Mouse (Mus musculus) adrenal gland, postnatal 36 days (tissue): ENCODE results near the gene Rspo1. TPM values are rescaled to one million over a fixed set of nuclear protein-coding genes. Genes with fewer than 3 reads are reported as not detected.

Source experiments
- DNase-seq, 2 experiments: peaks; one replicate each; pipeline ENCODE4 v3.0.0; 2021; ENCODE audit warnings: mixed read lengths in 1 of 2
- total RNA-seq, 2 experiments: library from RNA; stranded (reverse); gene quantifications; 2 replicates each; pipeline ENCODE4 v1.2.3; 2021

Gene Rspo1
- total RNA-seq, 2 experiments from 2014 or later = 4.0 to 4.6 TPM

DNA sequence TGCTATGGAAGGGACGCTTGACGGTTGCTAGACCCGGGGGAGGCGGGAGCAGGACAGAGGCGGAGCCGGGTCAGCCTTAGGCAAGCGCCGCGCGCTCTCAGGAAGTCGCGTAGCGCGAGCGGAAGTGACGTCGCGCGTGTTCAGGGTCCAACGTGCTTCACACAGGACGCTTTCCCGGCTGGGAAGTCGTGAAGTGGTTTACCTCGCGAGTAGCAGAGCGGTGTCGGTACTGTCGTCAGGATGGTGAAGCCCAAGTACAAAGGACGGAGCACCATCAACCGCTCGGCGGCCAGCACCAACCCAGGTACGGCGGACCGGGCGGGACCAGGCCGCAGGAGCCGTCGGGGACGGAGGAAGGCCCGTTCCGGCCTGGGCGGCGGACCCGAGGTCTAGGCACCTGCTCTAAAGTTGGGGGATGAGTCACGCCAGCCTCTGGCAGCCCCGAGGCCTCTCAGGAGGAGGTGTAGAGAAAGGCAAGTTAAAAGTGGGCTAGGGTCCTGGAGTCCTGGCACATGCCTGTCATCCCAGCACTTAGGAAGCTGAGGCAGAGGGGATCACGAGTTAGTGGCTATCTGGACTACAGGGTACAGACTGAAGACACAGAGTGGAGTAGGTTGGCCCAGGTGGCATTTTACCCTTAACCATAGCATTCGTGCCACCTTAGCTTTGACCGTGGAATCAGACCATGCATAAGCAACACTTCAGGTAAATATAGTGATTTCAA lies 43.8 kb downstream of the Rspo1 start:
- DNase-seq = peak; percentile 98

DNA sequence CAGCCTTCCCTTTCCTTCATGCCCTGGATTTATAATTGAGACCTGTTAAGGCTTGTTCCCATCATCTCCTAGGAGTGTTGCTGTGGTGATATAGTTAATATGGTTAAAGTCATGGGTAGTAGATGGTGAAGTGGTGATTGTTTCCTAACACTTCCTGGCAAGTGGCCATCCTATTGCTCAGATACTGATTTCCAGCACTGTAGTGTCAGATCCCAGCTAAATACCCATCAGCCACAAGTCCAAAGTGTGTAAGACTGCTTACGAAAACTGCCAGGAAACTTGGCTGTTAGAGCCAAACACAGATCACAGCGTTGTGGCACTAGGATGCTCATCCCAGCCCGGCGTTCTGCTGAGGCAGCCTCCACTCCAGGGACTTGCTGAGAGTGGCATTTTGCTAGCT lies 48.1 kb downstream of the Rspo1 start:
- peak in 1 of 2 experiments; percentile 20 for DNase-seq

DNA sequence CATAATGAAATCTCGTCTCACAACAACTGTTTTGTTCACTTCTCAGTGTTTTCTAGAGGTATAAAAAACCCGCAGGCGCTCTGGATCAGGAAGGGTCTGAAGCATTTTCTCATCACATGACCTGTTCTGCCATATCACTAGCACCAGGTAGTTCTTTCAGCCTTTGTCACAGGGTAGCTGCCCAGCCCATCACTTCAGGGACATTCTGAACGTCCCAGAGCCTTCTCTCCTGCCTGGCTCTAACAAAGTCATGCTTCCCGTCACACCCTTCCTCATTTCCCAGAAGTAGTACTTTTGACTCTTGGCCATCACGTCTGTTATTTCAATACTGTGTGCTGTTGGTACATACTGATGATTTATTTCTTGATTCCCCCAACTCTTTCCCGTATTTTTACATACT lies 58.2 kb downstream of the Rspo1 start:
- DNase-seq = no peak

DNA sequence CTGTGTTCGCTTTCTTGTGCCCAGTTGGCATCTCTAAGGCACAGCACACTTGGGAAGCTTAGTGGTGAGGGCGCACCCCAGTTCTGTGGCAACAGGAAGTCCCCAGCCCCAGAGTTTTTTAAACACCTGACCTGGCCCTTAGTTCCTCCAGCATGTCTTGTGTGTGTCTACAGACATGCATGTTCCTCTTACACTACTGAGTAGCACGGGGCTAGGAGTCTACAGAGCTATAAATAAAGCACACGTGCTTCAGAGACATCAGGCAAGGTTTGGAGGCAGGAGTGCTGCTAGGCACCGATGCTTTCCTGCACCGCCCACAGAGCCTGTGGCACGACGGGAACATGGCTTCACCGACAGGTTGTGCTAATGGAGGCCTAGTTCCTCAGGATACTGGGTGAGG lies 69.2 kb downstream of the Rspo1 start:
- DNase-seq = no peak

DNA sequence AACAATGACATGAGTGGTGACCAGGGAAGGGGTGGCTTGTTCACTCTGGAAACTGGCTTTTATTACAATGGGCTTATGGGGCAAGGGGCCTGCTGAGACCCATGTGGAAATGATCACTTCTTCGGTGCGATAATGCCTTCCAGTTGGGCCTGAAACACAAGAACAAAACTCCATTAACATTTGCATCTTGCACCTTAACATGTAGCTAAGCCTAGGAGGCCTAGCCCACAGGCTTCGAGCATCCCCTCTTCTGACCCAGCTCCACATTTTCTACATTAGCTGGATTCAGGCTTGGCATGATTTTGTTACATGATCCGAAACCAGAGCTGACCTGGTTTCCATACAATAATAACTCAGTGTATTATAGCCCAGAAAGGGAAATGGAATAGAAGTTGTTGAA lies 70.2 kb downstream of the Rspo1 start:
- DNase-seq = no peak

DNA sequence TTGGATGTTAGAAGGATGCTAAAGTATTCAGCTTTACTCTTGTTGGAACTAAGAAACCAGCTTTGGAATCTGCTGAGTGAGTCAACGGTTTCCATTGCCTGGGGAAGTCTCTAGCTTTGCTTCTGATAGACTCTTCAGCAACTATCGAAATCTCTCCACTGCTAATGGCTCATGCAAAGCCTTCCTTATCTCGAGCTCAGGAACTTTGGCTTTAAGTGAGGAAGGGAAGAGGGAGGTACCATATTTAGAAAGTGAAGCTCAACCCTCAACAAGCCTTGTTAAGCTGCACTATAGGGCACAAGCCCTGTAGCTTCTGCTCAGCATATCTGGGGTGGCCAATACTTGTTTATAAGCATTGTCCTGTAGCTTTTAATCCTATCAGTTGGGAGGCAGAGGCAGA lies 71.0 kb downstream of the Rspo1 start:
- no peak for DNase-seq

DNA sequence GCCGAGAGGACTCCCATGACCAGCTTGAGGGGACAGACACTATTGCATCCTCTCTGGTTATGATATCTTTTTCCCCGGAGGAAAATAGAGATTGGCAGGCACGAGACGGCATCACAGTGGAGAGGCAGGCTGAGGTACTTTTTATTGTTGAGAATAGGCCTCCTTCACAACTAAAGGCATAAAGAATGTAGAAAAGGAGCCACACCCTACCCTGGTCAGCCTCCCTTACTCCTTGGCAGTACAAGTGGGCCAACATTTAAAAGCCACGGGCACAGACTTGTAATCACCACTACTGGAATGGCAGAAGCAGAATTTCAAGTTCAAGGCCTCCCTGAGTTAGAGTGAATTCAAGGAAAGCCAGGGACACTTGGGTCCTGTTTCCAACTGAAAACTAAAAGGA lies 71.8 kb downstream of the Rspo1 start:
- no peak for DNase-seq

Other genes starting within 250 kb of the Rspo1 start
- 10 to 100 TPM; 15.9 to 21.0 TPM for gene Inpp5b, start 244.6 kb upstream of the Rspo1 start, total RNA-seq
- gene Mtf1, start 184.3 kb upstream of the Rspo1 start, total RNA-seq = 10 to 100 TPM; 21.7 to 26.6 TPM
- 10 to 100 TPM; 47.0 to 50.6 TPM for gene Yrdc, start 135.8 kb upstream of the Rspo1 start, total RNA-seq
- 10 to 100 TPM; 43.4 to 49.2 TPM for gene 1110065P20Rik, start 135.2 kb upstream of the Rspo1 start, total RNA-seq
- gene Maneal, start 124.3 kb upstream of the Rspo1 start, total RNA-seq = 1 to 10 TPM; 3.8 to 4.4 TPM
- gene Epha10, start 105.5 kb upstream of the Rspo1 start, total RNA-seq = 1 to 10 TPM; 2.4 to 3.3 TPM
- 10 to 100 TPM in 1 of 2 experiments, 1 to 10 TPM in 1; 9.8 to 17.9 TPM for gene 9930104L06Rik, start 49.4 kb upstream of the Rspo1 start, total RNA-seq
- 1 to 10 TPM; 5.7 to 7.6 TPM for gene Cdca8, start 47.1 kb upstream of the Rspo1 start, total RNA-seq
- 10 to 100 TPM; 44.9 to 63.1 TPM for gene Gnl2, start 30.2 kb downstream of the Rspo1 start, total RNA-seq
- not detected for gene Dnali1, start 79.3 kb downstream of the Rspo1 start, total RNA-seq
- 10 to 100 TPM; 18.3 to 20.0 TPM for gene Snip1, start 80.2 kb downstream of the Rspo1 start, total RNA-seq
- gene Meaf6, start 98.7 kb downstream of the Rspo1 start, total RNA-seq = 10 to 100 TPM; 30.3 to 36.2 TPM
- 1 to 10 TPM; 5.8 to 7.6 TPM for gene Zc3h12a, start 141.4 kb downstream of the Rspo1 start, total RNA-seq